Mouse (Mus musculus) frontal cortex, adult 2 months (tissue): Measurements from ENCODE around the gene Zfc3h1. TPM values are rescaled to one million over a fixed set of nuclear protein-coding genes. Genes with fewer than 3 reads are reported as not detected.

Experiments used
- DNase-seq, 2 experiments: peaks; one replicate each; pipeline ENCODE4 v3.0.0; 2022; ENCODE audit warnings: low spot score in 1 of 2; ENCODE audit errors: extremely low spot score in 1 of 2
- polyA plus RNA-seq: library from polyadenylated mRNA; depleted of rRNA; stranded (reverse); fragments of >200 nt; gene quantifications from 2 replicates; pipeline ENCODE4 v1.2.3, GENCODE M21; 2012; rRNA removed

Zfc3h1 gene
- polyA plus RNA-seq, 1 experiment: 118 TPM

GRCm38 (mm10) chr10:115473213-115473961 lies 88.6 kb downstream of the Zfc3h1 start:
- DNase-seq: no peak

GRCm38 (mm10) chr10:115475000-115475550 lies 90.3 kb downstream of the Zfc3h1 start:
- no peak for DNase-seq

GRCm38 (mm10) chr10:115476506-115476905 lies 91.7 kb downstream of the Zfc3h1 start:
- DNase-seq: no peak

GRCm38 (mm10) chr10:115478441-115479141 lies 93.8 kb downstream of the Zfc3h1 start:
- no peak for DNase-seq

Other genes with a start within 250 kb of the Zfc3h1 start
- 0.50 and 1.3 TPM in 2 replicates for gene Tph2, start 199.9 kb upstream of the Zfc3h1 start, polyA plus RNA-seq
- gene Tbc1d15, start 133.5 kb upstream of the Zfc3h1 start, polyA plus RNA-seq: 25.5 and 27.3 TPM in 2 replicates
- 43.9 and 45.1 TPM in 2 replicates for gene Rab21, start 69.4 kb upstream of the Zfc3h1 start, polyA plus RNA-seq
- gene Tmem19, start 22.5 kb upstream of the Zfc3h1 start, polyA plus RNA-seq: 32.6 and 33.4 TPM in 2 replicates
- gene Thap2, start 516 bp upstream of the Zfc3h1 start, polyA plus RNA-seq: 13.9 and 14.1 TPM in 2 replicates
- 0.86 and 0.90 TPM in 2 replicates for gene A930009A15Rik, start 185.0 kb downstream of the Zfc3h1 start, polyA plus RNA-seq
- gene Lgr5, start 202.8 kb downstream of the Zfc3h1 start, polyA plus RNA-seq: 41.2 and 43.5 TPM in 2 replicates